Mouse (Mus musculus): ENCODE data around the gene Cox7a2l. TPM values are rescaled to one million over a fixed set of nuclear protein-coding genes. Genes with fewer than 3 reads are reported as not detected.

Gene Cox7a2l
- 289 and 306 TPM in 2 replicates for polyA plus RNA-seq (2012; rRNA removed)

DNA sequence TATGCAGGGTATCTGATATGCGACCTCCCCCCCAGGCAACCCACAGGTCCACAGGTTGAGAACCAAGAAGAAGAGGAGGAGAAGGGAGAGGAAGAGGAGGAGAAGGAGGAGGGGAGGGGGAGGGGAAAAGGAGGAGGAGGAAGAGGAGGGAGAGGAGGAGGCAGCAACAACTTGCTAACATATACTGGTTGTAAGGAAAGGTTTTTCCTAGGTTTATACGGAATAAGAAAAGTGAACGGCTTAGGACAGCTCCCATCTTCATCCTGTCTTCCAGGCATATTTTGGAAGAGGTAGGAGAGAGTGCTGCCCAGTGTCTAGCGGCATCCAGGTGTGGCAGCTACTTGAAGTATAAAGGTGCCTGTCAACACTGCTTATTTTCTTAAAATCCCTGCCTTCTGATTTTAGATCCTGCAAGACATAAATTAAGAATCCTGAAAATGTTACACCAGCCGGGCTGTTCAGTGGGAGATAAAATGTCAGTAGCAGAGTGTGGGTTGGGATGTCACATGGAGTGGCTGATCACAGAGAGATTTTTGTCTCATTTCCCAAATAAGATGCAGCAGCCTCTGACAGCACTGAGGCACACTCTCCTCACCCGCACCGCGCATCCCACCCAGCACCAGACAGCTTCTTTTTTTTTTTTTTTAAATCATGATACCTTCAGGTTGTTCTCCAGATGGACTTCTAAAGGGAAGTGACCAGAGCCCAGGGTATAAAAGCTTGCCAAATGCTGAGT lies at the start of gene Cox7a2l:
Gene Cox7a2l (minus strand): TSS at position 51 of the 736 bp plus-strand sequence.
- Histone ChIP-seq H3K4me1 (ENCODE audit: control insufficient read depth, insufficient read depth, low read length) (peaks cover 6% of the 10 kb centered on the region; the same call in 1 of the 2 replicates), H3K4me3 (ENCODE audit: insufficient read depth, low read length) (no peak within 1 kb of the TSS), H3K27ac (ENCODE audit: insufficient read depth, low read length) (peak within 1 kb of the TSS; percentile 51)
- TF ChIP-seq CTCF (IDR thresholded peaks at IDR 0.05; ENCODE audit: extremely low read depth, insufficient read depth, low read length) = no peak
- no peak for TF ChIP-seq POLR2A (IDR thresholded peaks at IDR 0.05; ENCODE audit: extremely low read depth, insufficient read depth, low read length)

DNA sequence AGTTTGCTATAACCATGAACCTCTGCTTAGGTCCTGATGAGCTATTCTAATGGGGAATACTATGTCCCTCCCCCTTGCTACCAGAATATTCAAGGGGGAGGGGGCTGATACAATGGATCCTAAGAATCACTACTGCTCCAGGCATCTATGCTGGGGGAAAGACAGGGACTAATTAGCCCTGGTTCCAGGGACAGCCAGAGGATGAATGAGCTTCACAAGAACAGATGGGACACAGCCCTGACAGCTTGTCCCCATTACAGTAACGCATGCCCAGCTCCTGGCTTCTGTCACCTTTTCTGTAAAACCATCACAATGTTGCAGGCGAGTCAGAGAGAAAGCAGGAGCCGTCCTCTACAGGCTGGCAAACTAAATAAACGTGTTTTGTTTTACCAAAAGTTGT lies 48.4 kb upstream of the Cox7a2l start:
- H3K27ac ChIP-seq (ENCODE audit: insufficient read depth, low read length) = no peak overlapping the region
- TF ChIP-seq POLR2A (IDR thresholded peaks at IDR 0.05; ENCODE audit: extremely low read depth, insufficient read depth, low read length) = no peak
- no peak for TF ChIP-seq CTCF (IDR thresholded peaks at IDR 0.05; ENCODE audit: extremely low read depth, insufficient read depth, low read length)
- H3K4me1 ChIP-seq (ENCODE audit: control insufficient read depth, insufficient read depth, low read length) = no peaks in the 10 kb centered on the region
- no peak overlapping the region for H3K4me3 ChIP-seq (ENCODE audit: insufficient read depth, low read length)

DNA sequence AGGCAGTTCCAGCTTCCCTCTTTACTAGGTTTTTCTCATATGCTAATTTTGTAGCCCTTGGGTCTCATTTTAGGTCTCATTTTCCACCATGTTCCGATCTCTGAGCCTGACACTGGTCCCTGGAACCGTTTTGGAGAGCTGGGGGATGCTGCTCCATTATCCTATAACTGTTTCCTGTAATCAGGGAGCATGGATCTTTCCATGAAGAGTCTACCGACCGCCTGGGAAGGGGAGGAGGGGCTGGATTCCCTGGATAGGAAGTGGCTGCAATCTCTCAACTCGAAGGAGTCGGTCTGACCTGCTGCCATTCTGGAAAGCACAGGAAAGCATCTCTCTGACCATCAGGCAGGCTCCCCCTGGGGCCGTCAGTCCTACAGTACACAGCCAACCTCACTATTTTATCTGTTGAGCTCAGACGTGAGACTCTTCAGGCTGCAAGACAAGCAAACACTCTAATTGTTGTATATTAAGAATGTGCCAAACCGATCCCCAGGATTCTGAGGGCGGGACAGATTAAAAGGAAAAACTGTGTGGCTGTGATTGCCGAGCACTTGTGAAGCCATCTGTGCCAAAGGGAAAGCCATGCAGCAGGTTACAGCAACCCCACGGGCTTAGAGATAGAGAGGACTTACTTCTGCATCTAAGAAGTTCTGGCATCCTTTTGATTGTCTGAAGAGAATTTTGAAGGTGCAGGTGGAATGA lies 47.1 kb upstream of the Cox7a2l start:
- Histone ChIP-seq H3K4me3 (ENCODE audit: insufficient read depth, low read length) (no peak overlapping the region), H3K4me1 (ENCODE audit: control insufficient read depth, insufficient read depth, low read length) (no peaks in the 10 kb centered on the region), H3K27ac (ENCODE audit: insufficient read depth, low read length) (no peak overlapping the region)
- TF ChIP-seq POLR2A (IDR thresholded peaks at IDR 0.05; ENCODE audit: extremely low read depth, insufficient read depth, low read length) (no peak), CTCF (IDR thresholded peaks at IDR 0.05; ENCODE audit: extremely low read depth, insufficient read depth, low read length) (no peak)

DNA sequence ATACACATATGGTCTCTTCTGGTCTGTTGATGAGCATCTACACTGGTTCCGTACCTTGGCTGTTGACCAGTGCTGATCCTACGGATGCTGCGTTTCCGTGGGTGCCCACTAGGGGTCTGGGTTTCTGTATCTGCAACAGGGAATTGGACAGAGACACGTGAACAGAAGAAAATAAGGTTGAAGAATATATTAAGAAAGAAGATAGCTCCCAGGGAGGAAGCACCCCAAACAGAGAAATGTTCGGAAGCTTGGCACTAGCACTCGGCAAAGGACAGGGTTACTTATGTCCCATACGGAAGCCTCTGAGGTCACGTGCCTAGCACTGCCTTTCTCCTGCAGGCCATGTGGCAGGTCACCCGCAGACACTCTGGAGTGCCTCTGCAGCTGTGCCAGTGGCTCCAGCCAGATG lies 46.6 kb upstream of the Cox7a2l start:
- H3K4me3 ChIP-seq (ENCODE audit: insufficient read depth, low read length) = no peak overlapping the region
- no peak overlapping the region for H3K27ac ChIP-seq (ENCODE audit: insufficient read depth, low read length)
- no peak for TF ChIP-seq POLR2A (IDR thresholded peaks at IDR 0.05; ENCODE audit: extremely low read depth, insufficient read depth, low read length)
- peak; percentile 48 for TF ChIP-seq CTCF (IDR thresholded peaks at IDR 0.05; ENCODE audit: extremely low read depth, insufficient read depth, low read length)
- H3K4me1 ChIP-seq (ENCODE audit: control insufficient read depth, insufficient read depth, low read length) = no peaks in the 10 kb centered on the region

DNA sequence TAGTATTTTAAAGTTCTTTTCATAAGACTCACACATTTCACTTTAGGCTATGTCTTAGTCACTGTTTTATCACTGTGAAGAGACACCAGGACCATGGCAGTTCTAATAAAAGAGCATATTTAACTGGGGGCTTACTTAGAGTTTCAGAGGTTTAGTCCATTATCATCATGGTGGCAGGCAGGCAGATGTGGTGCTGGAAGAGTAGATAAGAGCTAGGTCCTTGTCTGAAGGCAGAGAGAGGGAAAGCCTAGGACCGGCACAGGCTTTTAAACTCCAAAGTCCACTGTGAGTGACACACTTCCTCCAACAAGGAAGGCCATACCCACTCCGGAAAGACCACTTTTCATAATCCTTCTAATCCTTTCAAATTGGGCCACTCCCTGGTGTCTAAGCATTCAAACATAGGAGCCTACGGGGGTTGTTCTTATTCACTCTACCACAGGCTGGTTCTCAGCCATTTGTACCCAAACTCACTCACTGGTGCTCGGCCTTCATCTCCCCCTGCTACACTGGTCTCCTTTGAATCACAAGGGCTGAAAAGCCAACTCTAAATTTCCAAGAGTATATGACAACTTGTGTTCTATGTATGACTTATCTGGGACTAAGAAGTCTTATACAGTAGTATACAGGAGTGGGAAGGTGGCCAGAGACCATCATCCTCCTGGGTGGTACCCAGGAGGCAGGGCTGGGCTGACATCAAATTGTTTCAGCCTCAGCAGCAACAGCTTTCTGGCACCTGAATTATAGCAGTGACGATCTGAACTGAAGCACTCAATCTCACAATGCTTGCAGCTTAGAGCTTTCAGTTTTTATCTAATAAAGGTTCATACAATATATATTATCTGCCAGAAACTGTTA lies 45.3 kb upstream of the Cox7a2l start:
- Histone ChIP-seq H3K4me1 (ENCODE audit: control insufficient read depth, insufficient read depth, low read length) (no peaks in the 10 kb centered on the region), H3K4me3 (ENCODE audit: insufficient read depth, low read length) (no peak overlapping the region), H3K27ac (ENCODE audit: insufficient read depth, low read length) (no peak overlapping the region)
- TF ChIP-seq POLR2A (IDR thresholded peaks at IDR 0.05; ENCODE audit: extremely low read depth, insufficient read depth, low read length) = no peak
- no peak for TF ChIP-seq CTCF (IDR thresholded peaks at IDR 0.05; ENCODE audit: extremely low read depth, insufficient read depth, low read length)

DNA sequence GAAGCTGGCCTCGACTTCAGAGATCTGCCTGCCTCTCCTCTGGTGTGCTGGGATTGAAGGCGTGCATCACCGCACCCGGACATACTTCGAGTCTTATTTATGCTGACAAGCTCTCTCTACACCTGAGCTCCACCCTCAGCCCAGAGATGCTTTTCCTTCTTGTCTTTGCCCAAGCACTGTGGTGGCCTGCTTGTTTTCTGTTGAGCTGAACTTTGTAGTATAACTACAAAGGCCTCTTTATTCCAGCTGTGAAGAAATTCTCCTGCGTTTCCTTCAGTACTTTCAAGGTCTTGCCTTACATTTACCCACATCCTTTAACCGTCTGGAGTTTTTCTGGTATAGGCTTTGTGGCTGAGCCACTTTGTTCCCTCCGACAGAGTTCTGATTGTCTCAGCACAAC lies 42.0 kb upstream of the Cox7a2l start:
- no peaks in the 10 kb centered on the region for H3K4me1 ChIP-seq (ENCODE audit: control insufficient read depth, insufficient read depth, low read length)
- TF ChIP-seq CTCF (IDR thresholded peaks at IDR 0.05; ENCODE audit: extremely low read depth, insufficient read depth, low read length) = no peak
- no peak for TF ChIP-seq POLR2A (IDR thresholded peaks at IDR 0.05; ENCODE audit: extremely low read depth, insufficient read depth, low read length)
- H3K27ac ChIP-seq (ENCODE audit: insufficient read depth, low read length) = no peak overlapping the region
- no peak overlapping the region for H3K4me3 ChIP-seq (ENCODE audit: insufficient read depth, low read length)

DNA sequence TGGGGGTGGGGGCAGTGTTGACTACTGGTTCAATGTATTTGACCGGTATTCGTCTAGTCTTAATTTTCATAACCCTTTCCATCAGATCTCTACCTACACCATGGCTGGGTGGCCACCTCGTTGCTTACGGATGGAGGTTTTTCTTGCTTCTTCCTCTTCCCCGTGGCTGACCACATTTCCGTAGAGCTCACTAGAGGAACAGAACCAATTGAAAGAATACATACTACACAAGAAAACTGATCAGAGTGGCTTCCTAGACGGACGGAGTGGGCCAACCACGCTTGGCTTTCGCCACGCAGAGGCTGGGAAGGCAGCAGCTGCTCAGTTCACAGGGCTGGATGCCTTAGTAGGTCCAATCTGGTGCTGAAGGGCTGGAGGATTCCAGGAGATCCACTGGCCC lies 38.7 kb upstream of the Cox7a2l start:
- Histone ChIP-seq H3K27ac (ENCODE audit: insufficient read depth, low read length) (no peak overlapping the region), H3K4me1 (ENCODE audit: control insufficient read depth, insufficient read depth, low read length) (no peaks in the 10 kb centered on the region), H3K4me3 (ENCODE audit: insufficient read depth, low read length) (no peak overlapping the region)
- TF ChIP-seq POLR2A (IDR thresholded peaks at IDR 0.05; ENCODE audit: extremely low read depth, insufficient read depth, low read length) (no peak), CTCF (IDR thresholded peaks at IDR 0.05; ENCODE audit: extremely low read depth, insufficient read depth, low read length) (no peak)

DNA sequence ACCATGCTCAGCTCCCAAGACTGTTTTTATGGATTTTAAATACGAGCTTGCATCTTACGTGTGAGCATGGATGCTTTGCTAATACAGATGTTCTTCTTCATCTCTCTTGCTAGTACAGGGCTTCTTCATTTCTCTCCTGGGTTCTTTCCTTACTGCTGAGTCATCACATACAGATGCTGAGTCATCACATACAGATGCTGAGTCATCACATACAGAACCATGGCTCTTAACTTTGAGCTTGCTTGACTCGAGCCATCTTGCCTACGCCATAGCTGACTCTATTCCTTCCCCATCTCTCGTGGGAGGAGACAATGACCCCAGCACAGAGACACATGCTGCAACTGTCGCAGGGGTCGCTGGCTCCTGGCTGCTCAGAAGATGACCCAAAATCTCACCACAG lies 37.9 kb upstream of the Cox7a2l start:
- Histone ChIP-seq H3K4me1 (ENCODE audit: control insufficient read depth, insufficient read depth, low read length) (no peaks in the 10 kb centered on the region), H3K27ac (ENCODE audit: insufficient read depth, low read length) (no peak overlapping the region), H3K4me3 (ENCODE audit: insufficient read depth, low read length) (no peak overlapping the region)
- TF ChIP-seq CTCF (IDR thresholded peaks at IDR 0.05; ENCODE audit: extremely low read depth, insufficient read depth, low read length) = no peak
- TF ChIP-seq POLR2A (IDR thresholded peaks at IDR 0.05; ENCODE audit: extremely low read depth, insufficient read depth, low read length) = no peak

DNA sequence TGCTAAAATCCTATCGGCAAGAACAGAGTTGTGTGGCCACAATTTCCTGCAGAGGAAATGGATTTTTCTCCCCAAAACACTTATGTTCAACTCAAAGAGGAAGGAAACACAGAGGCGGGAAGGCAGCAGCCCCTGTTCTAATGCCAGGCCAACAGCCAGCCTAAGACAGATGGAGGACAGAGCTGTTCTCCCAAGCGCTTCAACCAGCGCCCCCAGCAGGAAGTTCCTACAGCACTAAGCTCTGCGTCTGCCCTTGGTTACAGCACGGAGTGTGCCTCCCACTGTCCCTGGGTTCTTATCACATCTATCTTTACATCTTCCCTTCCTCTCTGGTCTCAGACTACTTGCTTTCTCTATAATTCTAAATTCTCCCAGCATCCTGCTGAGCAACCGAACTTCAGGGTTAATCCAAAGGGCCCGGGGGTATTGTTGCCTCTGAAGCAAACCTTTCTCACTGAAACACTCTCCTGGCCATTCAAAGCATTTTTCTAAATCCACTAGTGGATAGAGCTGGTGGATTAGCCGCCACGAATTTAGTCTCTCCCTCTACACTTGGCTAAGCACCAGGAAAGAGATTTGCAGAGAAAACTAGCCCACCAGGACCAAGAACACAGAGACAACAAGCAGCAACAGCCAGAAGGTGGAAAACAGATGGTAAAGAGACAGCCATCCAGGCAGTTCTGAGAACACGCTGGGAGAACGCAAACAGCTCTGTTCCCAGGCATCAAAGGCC lies 31.5 kb upstream of the Cox7a2l start:
- no peak overlapping the region for H3K4me3 ChIP-seq (ENCODE audit: insufficient read depth, low read length)
- H3K4me1 ChIP-seq (ENCODE audit: control insufficient read depth, insufficient read depth, low read length) = peaks cover 9% of the 10 kb centered on the region
- H3K27ac ChIP-seq (ENCODE audit: insufficient read depth, low read length) = no peak overlapping the region
- TF ChIP-seq POLR2A (IDR thresholded peaks at IDR 0.05; ENCODE audit: extremely low read depth, insufficient read depth, low read length) (no peak), CTCF (IDR thresholded peaks at IDR 0.05; ENCODE audit: extremely low read depth, insufficient read depth, low read length) (no peak)
